Mouse (Mus musculus) ES-E14 (cell line): ENCODE data around the gene Bsdc1. TPM values are rescaled to one million over a fixed set of nuclear protein-coding genes. Genes with fewer than 3 reads are reported as not detected.

Source experiments
- DNase-seq: peaks from one replicate; pipeline ENCODE4 v3.0.0-alpha.2; 2013; ENCODE audit warnings: low read depth, low spot score
- H3K27ac ChIP-seq: 2 replicates; pipeline ENCODE4 v1.5.1; 2012; ENCODE audit warnings: low read depth, mild to moderate bottlenecking, low read length, moderate library complexity, mixed read lengths; ENCODE audit not compliant: poor library complexity, insufficient read depth, severe bottlenecking
- H3K36me3 ChIP-seq: 2 replicates; pipeline ENCODE4 v1.6.1; 2012; ENCODE audit warnings: mild to moderate bottlenecking, low read length, moderate library complexity, mixed read lengths; ENCODE audit not compliant: control insufficient read depth, poor library complexity, insufficient read depth, severe bottlenecking
- H3K4me1 ChIP-seq, 2 experiments: fragments of 150-350 bp in 1 of 2; sonication (generic) in 1 of 2; 2 replicates each; pipeline ENCODE4 v1.6.1; 2012; ENCODE audit warnings: low read length in 2 of 2, mild to moderate bottlenecking in 1 of 2, mixed read lengths in 1 of 2; ENCODE audit not compliant: control insufficient read depth in 2 of 2, insufficient read depth in 2 of 2, poor library complexity in 1 of 2
- H3K4me3 ChIP-seq, 2 experiments: fragments of 150-350 bp in 1 of 2; sonication (generic) in 1 of 2; 2 replicates each; pipeline ENCODE4 v1.5.1; 2012; ENCODE audit warnings: low read length in 2 of 2, low read depth in 1 of 2, mild to moderate bottlenecking in 1 of 2, mixed read lengths in 1 of 2; ENCODE audit not compliant: insufficient read depth in 1 of 2, poor library complexity in 1 of 2, severe bottlenecking in 1 of 2
- H3K9ac ChIP-seq: 2 replicates; pipeline ENCODE4 v1.6.1; 2012; ENCODE audit warnings: low read depth, mild to moderate bottlenecking, low read length, mixed read lengths; ENCODE audit not compliant: poor library complexity, insufficient read depth, severe bottlenecking
- H3K9me3 ChIP-seq: fragments of 150-350 bp; sonication (generic); 2 replicates; pipeline ENCODE4 v1.6.1; 2012; ENCODE audit warnings: low read depth, mild to moderate bottlenecking, low read length; ENCODE audit not compliant: control insufficient read depth, insufficient read depth
- CHD2 ChIP-seq: IDR thresholded peaks from 2 replicates; pipeline ENCODE4 v1.6.1; 2014; ENCODE audit warnings: mild to moderate bottlenecking, low read depth, low read length, inconsistent platforms
- HCFC1 ChIP-seq: IDR thresholded peaks from 2 replicates; pipeline ENCODE4 v1.6.1; 2012; ENCODE audit warnings: low read length, inconsistent platforms, borderline replicate concordance; ENCODE audit not compliant: insufficient read depth
- MAFK ChIP-seq: IDR thresholded peaks from 2 replicates; pipeline ENCODE4 v1.6.1; 2014; ENCODE audit warnings: mild to moderate bottlenecking, low read depth, low read length, inconsistent platforms; ENCODE audit not compliant: insufficient read depth
- ZC3H11A ChIP-seq: IDR thresholded peaks from 2 replicates; pipeline ENCODE4 v1.6.1; 2012; ENCODE audit warnings: low read depth, mild to moderate bottlenecking, inconsistent platforms, low read length, borderline replicate concordance
- ZNF384 ChIP-seq: IDR thresholded peaks from 2 replicates; pipeline ENCODE4 v1.6.1; 2012; ENCODE audit warnings: low read depth, low read length, inconsistent platforms
- in situ Hi-C, 2 experiments: fragments of 600-800 bp; cut with MboI; formaldehyde crosslinking; loops; one replicate each; pipeline ENCODE4 v1.15.1; 2025; ENCODE audit warnings: low sequenced_read_pairs in 2 of 2, inconsistent platforms in 1 of 2; ENCODE audit not compliant: unreplicated experiment in 2 of 2
- total RNA-seq: library from RNA; depleted of rRNA; stranded (reverse); fragments of 300-350 nt; gene quantifications from 2 replicates; pipeline ENCODE4 v1.2.3, GENCODE M21; 2012

The Bsdc1 gene
- total RNA-seq, 1 experiment, result 33.3 TPM

DNA sequence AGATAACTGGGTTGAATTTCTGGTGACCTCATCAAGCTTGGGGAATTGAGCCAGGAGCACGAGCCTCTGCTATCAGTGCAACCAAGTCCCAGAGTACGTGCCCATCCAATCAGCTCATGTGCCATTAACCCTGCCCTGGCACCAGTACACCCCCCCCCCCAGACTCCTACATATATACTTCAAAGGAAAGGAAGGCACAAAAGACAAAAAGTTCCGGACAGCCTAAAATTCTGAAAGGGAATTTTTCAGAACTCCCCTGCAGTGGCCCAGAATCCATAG is 46.8 kb downstream of the Bsdc1 start:
- H3K9ac ChIP-seq, result no peak overlapping the region
- peaks cover 15 to 31% of the 10 kb centered on the region in 2 experiments for H3K4me1 ChIP-seq
- no peaks in the 10 kb centered on the region for H3K9me3 ChIP-seq
- in situ Hi-C loops, result no loop called here
- no peak for DNase-seq
- H3K4me3 ChIP-seq, result no peak overlapping the region
- no peak overlapping the region for H3K27ac ChIP-seq
- no peaks in the 10 kb centered on the region for H3K36me3 ChIP-seq
- TF ChIP-seq HCFC1 (no peak), ZNF384 (no peak), MAFK (no peak), CHD2 (no peak), ZC3H11A (no peak)

DNA sequence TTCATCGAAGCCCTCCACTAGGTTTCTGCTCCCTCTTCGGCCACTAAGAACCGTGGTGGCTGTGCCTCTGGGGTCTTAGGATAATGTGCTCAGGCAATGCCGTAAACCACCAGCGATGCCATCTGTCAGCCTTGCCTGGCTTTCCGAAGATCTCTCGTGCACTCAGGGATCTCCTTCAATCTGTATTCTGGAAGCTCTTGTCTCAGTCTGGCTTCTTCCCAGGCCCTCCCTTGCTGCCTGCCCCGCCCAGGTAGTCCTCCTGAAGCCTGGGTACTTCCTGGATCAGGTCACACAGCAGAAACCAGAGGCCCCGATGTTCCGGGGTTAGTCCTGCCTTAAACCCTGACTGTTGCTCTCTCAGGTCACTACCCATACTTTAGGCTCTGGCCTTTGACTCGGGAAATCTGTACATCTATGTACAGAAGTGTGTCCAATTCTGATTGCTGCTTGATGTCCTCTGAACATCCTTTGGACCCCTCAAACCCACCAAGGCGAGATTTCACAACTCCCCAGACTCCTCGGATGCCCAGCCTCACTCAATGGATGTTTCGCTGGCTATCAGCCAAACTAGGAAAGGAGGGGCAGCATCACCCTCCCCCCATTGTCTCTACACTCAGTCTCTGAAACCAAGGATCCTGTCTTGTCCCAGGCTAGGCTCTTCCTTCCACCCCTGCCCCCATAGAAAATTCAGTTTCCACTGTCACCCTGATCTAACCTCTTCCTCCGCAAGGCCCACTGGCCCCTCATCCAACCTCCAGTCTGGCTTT is 47.6 kb downstream of the Bsdc1 start:
- H3K9me3 ChIP-seq, result no peaks in the 10 kb centered on the region
- H3K4me1 ChIP-seq, result peaks cover 10 to 25% of the 10 kb centered on the region in 2 experiments
- 0 out of 2 replicates have a peak overlapping the region, but pooled peaks have one; percentile 5 for H3K9ac ChIP-seq
- no peaks in the 10 kb centered on the region for H3K36me3 ChIP-seq
- DNase-seq, result no peak
- TF ChIP-seq ZNF384 (no peak), ZC3H11A (no peak), HCFC1 (no peak), MAFK (no peak), CHD2 (no peak)
- in situ Hi-C loops, result no loop called here
- no peak overlapping the region for H3K27ac ChIP-seq
- peak overlapping the region in 1 of 2 experiments; percentile 15; a peak in 1 of 4 replicates for H3K4me3 ChIP-seq

DNA sequence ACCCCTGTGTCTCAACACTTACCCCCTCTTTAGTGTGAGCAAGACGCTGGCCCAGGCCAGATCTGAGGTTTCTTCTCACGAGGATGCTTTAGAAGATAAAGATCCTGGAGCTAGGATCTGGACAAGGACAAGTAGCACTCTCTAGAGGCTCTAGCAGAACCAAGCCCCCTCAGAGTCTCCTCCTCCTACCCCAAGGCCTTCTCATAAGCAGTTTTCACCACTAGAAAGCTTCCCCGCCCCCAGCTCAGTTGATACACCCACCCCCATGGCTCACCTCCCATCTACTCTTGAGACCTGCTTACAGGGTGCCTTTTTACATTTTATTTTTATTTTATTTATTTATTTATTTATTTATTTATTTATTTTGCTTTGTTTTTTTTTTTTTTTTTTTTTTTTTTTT is 48.3 kb downstream of the Bsdc1 start:
- Histone ChIP-seq H3K9me3 (no peaks in the 10 kb centered on the region), H3K27ac (no peak overlapping the region), H3K36me3 (no peaks in the 10 kb centered on the region), H3K4me1 (peaks cover 9 to 18% of the 10 kb centered on the region in 2 experiments), H3K4me3 (no peak overlapping the region), H3K9ac (no peak overlapping the region)
- in situ Hi-C loops, result no loop called here
- DNase-seq, result no peak
- no peak for TF ChIP-seq ZNF384
- TF ChIP-seq CHD2, result no peak
- no peak for TF ChIP-seq ZC3H11A
- no peak for TF ChIP-seq MAFK
- no peak for TF ChIP-seq HCFC1

DNA sequence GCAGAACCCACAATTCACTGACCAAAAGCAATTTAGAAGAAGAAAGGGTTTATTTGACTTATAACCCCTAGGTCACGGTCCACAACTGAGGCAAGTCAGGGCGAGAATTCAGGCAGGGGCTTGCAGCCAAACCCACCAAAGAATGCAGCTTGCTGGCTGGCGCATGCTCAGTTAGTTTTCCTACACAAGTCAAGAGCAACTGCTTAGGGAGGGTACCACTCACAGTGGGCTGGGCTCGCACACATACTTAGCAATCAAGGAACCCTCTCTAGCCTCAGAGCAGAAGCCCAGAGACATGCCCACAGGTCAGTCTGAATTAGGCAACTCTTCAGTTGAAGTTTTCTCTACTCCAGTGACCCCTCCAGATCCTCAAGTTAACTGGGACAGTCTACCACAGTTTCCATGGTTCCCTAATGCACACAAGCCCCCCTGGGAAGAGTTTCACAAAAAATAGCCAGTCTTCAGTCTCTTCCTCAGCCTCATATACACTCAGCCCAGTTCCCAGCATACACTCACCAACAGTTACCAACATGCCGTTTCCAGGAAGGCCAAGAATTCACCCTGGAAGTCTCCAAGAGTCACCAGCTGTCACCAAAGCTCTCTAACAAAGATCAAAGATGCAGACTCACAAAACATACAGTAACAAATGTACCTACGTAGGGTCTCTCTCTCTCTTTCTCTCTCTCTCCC is 49.5 kb downstream of the Bsdc1 start:
- H3K36me3 ChIP-seq, result peaks cover 9% of the 10 kb centered on the region
- TF ChIP-seq ZC3H11A, result no peak
- H3K9ac ChIP-seq, result no peak overlapping the region
- no peak for DNase-seq
- no peaks in the 10 kb centered on the region for H3K9me3 ChIP-seq
- H3K4me3 ChIP-seq, result no peak overlapping the region
- in situ Hi-C loops, result no loop called here
- H3K27ac ChIP-seq, result no peak overlapping the region
- H3K4me1 ChIP-seq, result peaks cover 6 to 22% of the 10 kb centered on the region in 2 experiments
